28 mouse cellular contexts compared by ENCODE assay signal in the genomic region with DNA sequence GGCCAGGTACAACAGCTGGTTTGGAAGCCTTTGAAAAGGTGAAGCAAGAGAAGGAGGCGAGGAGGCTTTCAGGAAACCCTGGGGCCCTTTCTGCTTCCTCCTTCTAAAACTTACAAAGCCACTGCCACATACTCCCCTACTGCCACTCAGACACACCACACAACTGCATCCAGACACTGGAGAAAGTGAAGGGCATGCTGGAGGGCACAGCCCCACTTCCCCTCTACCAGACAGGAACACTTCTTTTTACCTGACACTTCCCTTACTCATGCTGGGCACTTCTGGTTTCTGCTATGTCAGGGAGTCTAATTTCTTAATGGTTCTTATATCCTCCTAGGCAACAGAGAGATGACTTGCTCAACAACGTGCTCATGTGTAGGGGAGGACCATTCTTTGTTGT. TPM values are rescaled to one million over a fixed set of nuclear protein-coding genes. Genes with fewer than 3 reads are reported as not detected.
DNase-seq lines count a peak whose midpoint lies in the region; ATAC-seq and TF ChIP-seq lines count a peak whose summit lies in the region.
"Had no signal": no experiment of that assay in that cellular context is flagged by ENCODE, and none has a peak within 500 bp of the region (broad histone marks: within the 10 kb centered on the region; RNA-seq: fewer than 3 reads in every experiment).

No protein-coding gene starts in this region.

- H3K4me3 ChIP-seq in lung, postnatal 0 days (ENCODE audit: low read depth, low read length) = no peak overlapping the region
- H3K4me3 ChIP-seq in limb, embryonic 10.5 days = no peak overlapping the region
- no peak overlapping the region for H3K4me3 ChIP-seq in hindbrain, embryonic 13.5 days
- no peak overlapping the region for H3K4me3 ChIP-seq in midbrain, embryonic 13.5 days (replicated peaks)
- H3K4me3 ChIP-seq: erythroblast, embryonic 14.5 days; heart, embryonic 10.5 days; heart, embryonic 15.5 days; hindbrain, embryonic 12.5 days; limb, embryonic 13.5 days; liver, embryonic 13.5 days; neural tube, embryonic 12.5 days had no signal

- DNase-seq in lung, postnatal 0 days (ENCODE audit: low spot score) = no peak
- DNase-seq in lung, postnatal 25 days (ENCODE audit: low spot score) = no peak
- DNase-seq in limb, embryonic 10.5 days (ENCODE audit: low spot score) = no peak
- DNase-seq in kidney, postnatal 4 days = no peak
- DNase-seq: adrenal gland, postnatal 14 days; B cell, adult 2 months; cerebellum, adult 18-20 months; cerebellum, postnatal 10 days; forebrain, postnatal 0 days; kidney, adult 8-10 months; liver, embryonic 13.5 days; lung, embryonic 14.5 days; lung, postnatal 36 days; midbrain, embryonic 14.5 days; thymus, postnatal 4 days had no signal

- peak; percentile 30; the same call in 1 of the 2 replicates for ATAC-seq in lung, postnatal 0 days
- peak; percentile 22 for ATAC-seq in activated CD4-positive, CD25-positive, alpha-beta regulatory T cell, adult 4 months
- peak; percentile 68; the same call in 1 of the 2 replicates for ATAC-seq in neutrophil, adult 5-6 weeks (ENCODE audit: extremely low read depth, insufficient number of reproducible peaks, low FRiP score, poor library complexity, severe bottlenecking)
- ATAC-seq in hindbrain, embryonic 13.5 days (ENCODE audit: low FRiP score) = no peak
- no peak for ATAC-seq in midbrain, embryonic 13.5 days
- ATAC-seq: forebrain, postnatal 0 days; intestine, embryonic 16.5 days had no signal

- H3K36me3 ChIP-seq in lung, postnatal 0 days (ENCODE audit: insufficient read depth, low read length) = no peaks in the 10 kb centered on the region
- H3K36me3 ChIP-seq in limb, embryonic 10.5 days = no peaks in the 10 kb centered on the region
- H3K36me3 ChIP-seq in hindbrain, embryonic 13.5 days = no peaks in the 10 kb centered on the region
- no peaks in the 10 kb centered on the region for H3K36me3 ChIP-seq in midbrain, embryonic 13.5 days
- H3K36me3 ChIP-seq: G1E; heart, embryonic 10.5 days; heart, embryonic 15.5 days; hindbrain, embryonic 12.5 days; limb, embryonic 13.5 days; liver, embryonic 13.5 days; neural tube, embryonic 12.5 days had no signal

- H3K27me3 ChIP-seq in lung, postnatal 0 days (replicated peaks; ENCODE audit: insufficient read depth, low read length) = no peaks in the 10 kb centered on the region
- no peaks in the 10 kb centered on the region; the same call in 1 of the 2 replicates for H3K27me3 ChIP-seq in limb, embryonic 10.5 days (ENCODE audit: low read depth, poor library complexity, severe bottlenecking)
- 0 out of 2 replicates have a peak, but pooled peaks cover 4% of the 10 kb centered on the region for H3K27me3 ChIP-seq in hindbrain, embryonic 13.5 days
- peaks cover 14% of the 10 kb centered on the region; the same call in 1 of the 2 replicates for H3K27me3 ChIP-seq in midbrain, embryonic 13.5 days
- H3K27me3 ChIP-seq: heart, embryonic 15.5 days; limb, embryonic 13.5 days had no signal

- H3K4me1 ChIP-seq in lung, postnatal 0 days (ENCODE audit: insufficient read depth, low read depth, low read length) = no peaks in the 10 kb centered on the region
- H3K4me1 ChIP-seq in limb, embryonic 10.5 days = peaks cover 61% of the 10 kb centered on the region
- H3K4me1 ChIP-seq in hindbrain, embryonic 13.5 days (replicated peaks) = 0 out of 2 replicates have a peak, but pooled peaks cover 2% of the 10 kb centered on the region
- H3K4me1 ChIP-seq in midbrain, embryonic 13.5 days (replicated peaks) = no peaks in the 10 kb centered on the region
- H3K4me1 ChIP-seq: heart, embryonic 15.5 days; liver, embryonic 13.5 days; neural tube, embryonic 12.5 days had no signal

- H3K4me2 ChIP-seq in lung, postnatal 0 days (replicated peaks; ENCODE audit: low read depth, low read length) = no peak overlapping the region
- H3K4me2 ChIP-seq in hindbrain, embryonic 13.5 days = no peak overlapping the region
- H3K4me2 ChIP-seq in midbrain, embryonic 13.5 days (replicated peaks) = no peak overlapping the region
- H3K4me2 ChIP-seq: heart, embryonic 15.5 days; hindbrain, embryonic 12.5 days; limb, embryonic 13.5 days; liver, embryonic 13.5 days; lung, embryonic 14.5 days; neural tube, embryonic 12.5 days had no signal

- H3K27ac ChIP-seq in lung, postnatal 0 days (ENCODE audit: low read length) = no peak overlapping the region
- peak overlapping the region; percentile 76 for H3K27ac ChIP-seq in limb, embryonic 10.5 days
- H3K27ac ChIP-seq in hindbrain, embryonic 13.5 days = no peak overlapping the region
- H3K27ac ChIP-seq in midbrain, embryonic 13.5 days = no peak overlapping the region
- H3K27ac ChIP-seq: heart, embryonic 10.5 days; heart, embryonic 15.5 days; hindbrain, embryonic 12.5 days; kidney, postnatal 0 days; limb, embryonic 13.5 days; liver, embryonic 13.5 days; neural tube, embryonic 12.5 days had no signal

- no peak overlapping the region for H3K9ac ChIP-seq in lung, postnatal 0 days (replicated peaks; ENCODE audit: low read depth)
- H3K9ac ChIP-seq in hindbrain, embryonic 13.5 days = no peak overlapping the region
- no peak overlapping the region for H3K9ac ChIP-seq in midbrain, embryonic 13.5 days (replicated peaks)
- H3K9ac ChIP-seq: forebrain, postnatal 0 days; heart, embryonic 15.5 days; hindbrain, embryonic 12.5 days; limb, embryonic 13.5 days; liver, embryonic 13.5 days; lung, embryonic 14.5 days; neural tube, embryonic 12.5 days had no signal

- H3K9me3 ChIP-seq in lung, postnatal 0 days (ENCODE audit: low read length) = no peaks in the 10 kb centered on the region
- no peaks in the 10 kb centered on the region for H3K9me3 ChIP-seq in limb, embryonic 10.5 days (replicated peaks)
- no peaks in the 10 kb centered on the region for H3K9me3 ChIP-seq in hindbrain, embryonic 13.5 days
- no peaks in the 10 kb centered on the region for H3K9me3 ChIP-seq in midbrain, embryonic 13.5 days
- H3K9me3 ChIP-seq: G1E; heart, embryonic 10.5 days; heart, embryonic 15.5 days; hindbrain, embryonic 12.5 days; limb, embryonic 13.5 days; liver, embryonic 13.5 days; neural tube, embryonic 12.5 days had no signal

- TF ChIP-seq CTCF in lung, postnatal 0 days (IDR thresholded peaks at IDR 0.05) = no peak

- no peak for TF ChIP-seq EP300 in lung, postnatal 0 days (IDR thresholded peaks at IDR 0.05)

- WGBS in lung, postnatal 0 days = 55% methylated on average over 2 of the region's 2 CpGs
- WGBS in limb, embryonic 10.5 days = 69% methylated on average over 2 of the region's 2 CpGs
- WGBS in hindbrain, embryonic 13.5 days = 78% methylated on average over 2 of the region's 2 CpGs
- 66% methylated on average over 2 of the region's 2 CpGs for WGBS in midbrain, embryonic 13.5 days

RNA-seq across cellular contexts. Expression of a gene that starts 19.0 kb away (rescaled TPM):
- 9.5 and 9.6 TPM in 2 replicates for polyA plus RNA-seq in lung, postnatal 0 days (2015; fragmentation: Nextera tagmentation; extraction: Ambion mirVana)
- 10 to 100 TPM; 70.1 to 72.4 TPM for polyA plus RNA-seq in activated CD4-positive, CD25-positive, alpha-beta regulatory T cell, adult 4 months (2017; shearing (Covaris generic))
- polyA plus RNA-seq in limb, embryonic 10.5 days (2016; fragmentation: Nextera tagmentation; extraction: Ambion mirVana) = 13.3 and 14.2 TPM in 2 replicates
- total RNA-seq in neutrophil, adult 5-6 weeks (2017) = 104 and 109 TPM in 2 replicates
- 2.3 and 2.5 TPM in 2 replicates for polyA plus RNA-seq in hindbrain, embryonic 13.5 days (2015; fragmentation: Nextera tagmentation; extraction: Ambion mirVana)
- polyA plus RNA-seq in midbrain, embryonic 13.5 days (2015; fragmentation: Nextera tagmentation; extraction: Ambion mirVana) = 2.0 and 2.5 TPM in 2 replicates

RNA-seq across cellular contexts. Expression of a gene that starts 31.6 kb away (rescaled TPM):
- polyA plus RNA-seq in lung, postnatal 0 days (2015; fragmentation: Nextera tagmentation; extraction: Ambion mirVana) = 0.07 and 0.12 TPM in 2 replicates
- polyA plus RNA-seq in activated CD4-positive, CD25-positive, alpha-beta regulatory T cell, adult 4 months (2017; shearing (Covaris generic)) = not detected
- 2.3 and 3.9 TPM in 2 replicates for polyA plus RNA-seq in limb, embryonic 10.5 days (2016; fragmentation: Nextera tagmentation; extraction: Ambion mirVana)
- not detected in 2 replicates for total RNA-seq in neutrophil, adult 5-6 weeks (2017)
- polyA plus RNA-seq in hindbrain, embryonic 13.5 days (2015; fragmentation: Nextera tagmentation; extraction: Ambion mirVana) = 0.40 and 0.45 TPM in 2 replicates
- 0.12 TPM in 2 replicates for polyA plus RNA-seq in midbrain, embryonic 13.5 days (2015; fragmentation: Nextera tagmentation; extraction: Ambion mirVana)
- total RNA-seq: adrenal gland, postnatal 14 days had no signal
- polyA plus RNA-seq: erythroblast, embryonic 14.5 days; G1E had no signal

Comparison
In these comparisons a context has a peak if more than half of its experiments do, and no peak if none do; other contexts are left out.
1. ATAC-seq: peak in lung, postnatal 0 days (single experiment), activated CD4-positive, CD25-positive, alpha-beta regulatory T cell, adult 4 months (single experiment) and neutrophil, adult 5-6 weeks (single experiment); none in hindbrain, embryonic 13.5 days (single experiment) and midbrain, embryonic 13.5 days (single experiment).